Mouse (Mus musculus) stomach, embryonic 14.5 days (tissue): ENCODE data around the gene C6. TPM values are rescaled to one million over a fixed set of nuclear protein-coding genes. Genes with fewer than 3 reads are reported as not detected.

Experiments
- polyA plus RNA-seq: library from polyadenylated mRNA; unstranded; fragments of >200 nt; fragmentation: Nextera tagmentation; extraction: Ambion mirVana; gene quantifications from 2 replicates; pipeline ENCODE4 v1.2.1, GENCODE M21; 2014

Gene C6
- polyA plus RNA-seq, 1 experiment from 2014 or later: not detected

Other genes starting within 250 kb of the C6 start
- not detected in 2 replicates for gene Mroh2b, start 171.6 kb downstream of the C6 start, polyA plus RNA-seq